Mouse (Mus musculus) C2C12 (cell line): ENCODE data around the gene Cdkn2d.

Experiments
- CEBPB ChIP-seq: IDR thresholded peaks from one replicate; pipeline ENCODE4 v1.6.1; 2011; ENCODE audit warnings: low read depth, mild to moderate bottlenecking, control low read depth, moderate library complexity
- CTCF ChIP-seq: IDR thresholded peaks from one replicate; pipeline ENCODE4 v1.5.1; 2011; ENCODE audit not compliant: control insufficient read depth, insufficient read depth, insufficient read length
- FOSL1 ChIP-seq: IDR thresholded peaks from one replicate; pipeline ENCODE4 v1.8.0; 2011; ENCODE audit warnings: mild to moderate bottlenecking, low read length; ENCODE audit not compliant: poor library complexity, insufficient read depth, severe bottlenecking
- MYOD1 ChIP-seq: IDR thresholded peaks from one replicate; pipeline ENCODE4 v1.6.1; 2011; ENCODE audit warnings: low read depth; ENCODE audit not compliant: control insufficient read depth, insufficient read length
- MYOG ChIP-seq: IDR thresholded peaks from one replicate; pipeline ENCODE4 v1.6.1; 2011; ENCODE audit not compliant: control insufficient read depth, insufficient read length; ENCODE audit errors: extremely low read depth
- USF1 ChIP-seq: IDR thresholded peaks from one replicate; pipeline ENCODE4 v1.6.1; 2011; ENCODE audit warnings: low read depth, mild to moderate bottlenecking, control low read depth, moderate library complexity

- TF ChIP-seq USF1 (no peak), CTCF (no peak), MYOD1 (no peak), FOSL1 (no peak), MYOG (no peak), CEBPB (no peak)
These were observed 30.6 kb downstream of the Cdkn2d start for GRCm38 (mm10) chr9:21260491-21261040.
